Mouse (Mus musculus): ENCODE results near the gene Ostc. TPM values are rescaled to one million over a fixed set of nuclear protein-coding genes. Genes with fewer than 3 reads are reported as not detected.

Gene Ostc
- total and polyA plus RNA-seq, 2 experiments from 2014 or later = 150 to 152 TPM

- peaks cover 7% of the 10 kb centered on the region for H3K4me1 ChIP-seq (ENCODE audit: control insufficient read depth, insufficient read depth)
- no peak overlapping the region for H3K4me3 ChIP-seq (ENCODE audit: low read depth, low read length)
- H3K9ac ChIP-seq (replicated peaks; ENCODE audit: low read depth, low read length) = no peak overlapping the region
- peaks cover 36% of the 10 kb centered on the region for H3K36me3 ChIP-seq (replicated peaks; ENCODE audit: control insufficient read depth, insufficient read depth, low read length)
- H3K9me3 ChIP-seq (replicated peaks; ENCODE audit: control insufficient read depth, low read length) = no peaks in the 10 kb centered on the region
- TF ChIP-seq EP300 (IDR thresholded peaks at IDR 0.05; ENCODE audit: low read depth) (no peak), CTCF (IDR thresholded peaks at IDR 0.05; ENCODE audit: low read depth) (no peak)
- H3K4me2 ChIP-seq (ENCODE audit: low read depth, low read length) = no peak overlapping the region
- DNase-seq (ENCODE audit: low spot score) (no peak), ATAC-seq (ENCODE audit: insufficient read depth, low read depth) (no peak)
- no peak overlapping the region for H3K27ac ChIP-seq (ENCODE audit: low read depth)
- 75% methylated on average over 4 of the region's 4 CpGs for WGBS
- H3K27me3 ChIP-seq (ENCODE audit: control insufficient read depth, insufficient read depth, low read length) = no peaks in the 10 kb centered on the region
Measured at GRCm38 (mm10) chr3:130727676-130728075, 18.4 kb upstream of the Ostc start.

DNA sequence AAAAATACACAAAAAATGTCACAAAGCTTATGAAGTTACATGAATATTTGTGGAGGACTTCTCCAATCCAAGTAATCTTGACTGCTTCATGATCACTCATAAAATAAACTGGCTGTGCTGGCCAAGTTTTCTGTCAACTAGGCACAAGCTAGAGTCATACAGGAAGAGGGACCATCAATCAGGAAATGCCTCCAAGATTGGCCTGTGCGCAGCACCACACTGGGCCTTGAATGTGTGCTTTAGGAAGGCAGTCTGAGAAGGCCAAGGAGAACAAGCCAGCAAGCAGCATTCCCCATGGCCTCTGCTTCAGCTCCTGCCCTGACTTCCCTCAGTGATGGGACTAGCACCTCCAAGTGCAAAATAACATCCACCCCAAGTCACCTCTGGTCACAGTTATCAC, 17.8 kb upstream of the Ostc start:
- H3K4me1 ChIP-seq (ENCODE audit: control insufficient read depth, insufficient read depth) = peaks cover 7% of the 10 kb centered on the region
- no peak overlapping the region for H3K4me2 ChIP-seq (ENCODE audit: low read depth, low read length)
- DNase-seq (ENCODE audit: low spot score) (no peak), ATAC-seq (ENCODE audit: insufficient read depth, low read depth) (no peak)
- TF ChIP-seq EP300 (IDR thresholded peaks at IDR 0.05; ENCODE audit: low read depth) (no peak), CTCF (IDR thresholded peaks at IDR 0.05; ENCODE audit: low read depth) (no peak)
- no peaks in the 10 kb centered on the region for H3K9me3 ChIP-seq (replicated peaks; ENCODE audit: control insufficient read depth, low read length)
- no peaks in the 10 kb centered on the region for H3K27me3 ChIP-seq (ENCODE audit: control insufficient read depth, insufficient read depth, low read length)
- 43% methylated on average over 1 of the region's 1 CpGs for WGBS
- H3K36me3 ChIP-seq (replicated peaks; ENCODE audit: control insufficient read depth, insufficient read depth, low read length) = peaks cover 36% of the 10 kb centered on the region
- no peak overlapping the region for H3K27ac ChIP-seq (ENCODE audit: low read depth)
- no peak overlapping the region for H3K4me3 ChIP-seq (ENCODE audit: low read depth, low read length)
- H3K9ac ChIP-seq (replicated peaks; ENCODE audit: low read depth, low read length) = no peak overlapping the region

DNA sequence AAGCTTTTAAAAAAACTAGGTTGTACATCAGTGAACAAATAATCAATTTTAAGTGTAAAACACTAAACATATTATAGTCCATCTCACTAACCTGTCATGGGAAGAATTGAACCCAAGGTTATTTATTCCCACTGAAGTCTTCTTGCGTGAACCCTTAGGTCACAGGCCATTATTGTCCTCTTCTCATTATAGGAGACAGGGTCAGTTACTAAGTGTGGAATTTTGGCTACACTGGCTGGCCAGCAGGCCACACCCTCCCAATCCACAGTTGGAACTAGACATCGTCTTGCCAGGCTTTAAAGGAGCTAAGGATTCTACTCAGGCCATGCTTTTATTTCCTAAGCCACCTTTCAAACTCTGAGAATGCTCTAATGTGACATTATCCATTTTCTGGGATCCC, 16.5 kb upstream of the Ostc start:
- ATAC-seq (ENCODE audit: insufficient read depth, low read depth) = no peak
- Histone ChIP-seq H3K36me3 (replicated peaks; ENCODE audit: control insufficient read depth, insufficient read depth, low read length) (peaks cover 36% of the 10 kb centered on the region), H3K27me3 (ENCODE audit: control insufficient read depth, insufficient read depth, low read length) (no peaks in the 10 kb centered on the region), H3K4me1 (ENCODE audit: control insufficient read depth, insufficient read depth) (peaks cover 7% of the 10 kb centered on the region), H3K27ac (ENCODE audit: low read depth) (no peak overlapping the region), H3K4me2 (ENCODE audit: low read depth, low read length) (no peak overlapping the region), H3K4me3 (ENCODE audit: low read depth, low read length) (no peak overlapping the region), H3K9me3 (replicated peaks; ENCODE audit: control insufficient read depth, low read length) (no peaks in the 10 kb centered on the region), H3K9ac (replicated peaks; ENCODE audit: low read depth, low read length) (no peak overlapping the region)
- DNase-seq (ENCODE audit: low spot score) = no peak
- no peak for TF ChIP-seq EP300 (IDR thresholded peaks at IDR 0.05; ENCODE audit: low read depth)
- no peak for TF ChIP-seq CTCF (IDR thresholded peaks at IDR 0.05; ENCODE audit: low read depth)
- WGBS = 68% methylated on average over 2 of the region's 2 CpGs

GRCm38 (mm10) chr3:130722733-130723478, 13.7 kb upstream of the Ostc start:
- no peak overlapping the region for H3K27ac ChIP-seq (ENCODE audit: low read depth)
- 76% methylated on average over 11 of the region's 11 CpGs for WGBS
- H3K9me3 ChIP-seq (replicated peaks; ENCODE audit: control insufficient read depth, low read length) = no peaks in the 10 kb centered on the region
- H3K4me3 ChIP-seq (ENCODE audit: low read depth, low read length) = no peak overlapping the region
- DNase-seq (ENCODE audit: low spot score) (no peak), ATAC-seq (ENCODE audit: insufficient read depth, low read depth) (no peak)
- peaks cover 25% of the 10 kb centered on the region for H3K36me3 ChIP-seq (replicated peaks; ENCODE audit: control insufficient read depth, insufficient read depth, low read length)
- H3K27me3 ChIP-seq (ENCODE audit: control insufficient read depth, insufficient read depth, low read length) = no peaks in the 10 kb centered on the region
- no peak for TF ChIP-seq EP300 (IDR thresholded peaks at IDR 0.05; ENCODE audit: low read depth)
- TF ChIP-seq CTCF (IDR thresholded peaks at IDR 0.05; ENCODE audit: low read depth) = no peak
- no peaks in the 10 kb centered on the region for H3K4me1 ChIP-seq (ENCODE audit: control insufficient read depth, insufficient read depth)
- H3K9ac ChIP-seq (replicated peaks; ENCODE audit: low read depth, low read length) = no peak overlapping the region
- H3K4me2 ChIP-seq (ENCODE audit: low read depth, low read length) = no peak overlapping the region

GRCm38 (mm10) chr3:130720225-130720624, 11.0 kb upstream of the Ostc start:
- no peaks in the 10 kb centered on the region for H3K9me3 ChIP-seq (replicated peaks; ENCODE audit: control insufficient read depth, low read length)
- no peak overlapping the region for H3K27ac ChIP-seq (ENCODE audit: low read depth)
- no peaks in the 10 kb centered on the region for H3K27me3 ChIP-seq (ENCODE audit: control insufficient read depth, insufficient read depth, low read length)
- TF ChIP-seq CTCF (IDR thresholded peaks at IDR 0.05; ENCODE audit: low read depth) (no peak), EP300 (IDR thresholded peaks at IDR 0.05; ENCODE audit: low read depth) (no peak)
- DNase-seq (ENCODE audit: low spot score) = no peak
- H3K36me3 ChIP-seq (replicated peaks; ENCODE audit: control insufficient read depth, insufficient read depth, low read length) = no peaks in the 10 kb centered on the region
- no peak overlapping the region for H3K4me2 ChIP-seq (ENCODE audit: low read depth, low read length)
- H3K4me1 ChIP-seq (ENCODE audit: control insufficient read depth, insufficient read depth) = no peaks in the 10 kb centered on the region
- no peak overlapping the region for H3K9ac ChIP-seq (replicated peaks; ENCODE audit: low read depth, low read length)
- ATAC-seq (ENCODE audit: insufficient read depth, low read depth) = no peak
- no peak overlapping the region for H3K4me3 ChIP-seq (ENCODE audit: low read depth, low read length)
- 77% methylated on average over 4 of the region's 4 CpGs for WGBS

DNA sequence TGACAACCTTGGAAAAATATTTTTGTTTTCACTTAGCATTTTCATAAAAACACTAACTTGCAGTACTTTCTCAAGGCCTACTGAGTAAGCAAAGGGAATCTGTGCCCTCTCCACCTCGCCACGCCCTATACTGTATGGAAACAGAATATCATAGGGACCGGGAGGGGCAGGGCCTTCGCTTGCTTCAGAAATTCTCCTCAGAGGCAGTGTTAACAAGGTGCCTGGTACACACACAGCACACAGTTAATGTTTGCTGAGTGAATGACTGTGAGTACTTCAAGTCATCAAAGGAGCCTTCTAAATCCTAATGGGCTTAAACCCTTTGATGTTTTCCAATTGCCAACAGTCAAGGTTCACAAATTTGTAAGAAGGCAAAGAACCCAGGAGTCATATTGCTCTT, 9.6 kb upstream of the Ostc start:
- no peaks in the 10 kb centered on the region for H3K27me3 ChIP-seq (ENCODE audit: control insufficient read depth, insufficient read depth, low read length)
- H3K4me1 ChIP-seq (ENCODE audit: control insufficient read depth, insufficient read depth) = no peaks in the 10 kb centered on the region
- no peak overlapping the region for H3K9ac ChIP-seq (replicated peaks; ENCODE audit: low read depth, low read length)
- TF ChIP-seq CTCF (IDR thresholded peaks at IDR 0.05; ENCODE audit: low read depth) (no peak), EP300 (IDR thresholded peaks at IDR 0.05; ENCODE audit: low read depth) (no peak)
- H3K27ac ChIP-seq (ENCODE audit: low read depth) = no peak overlapping the region
- no peak for DNase-seq (ENCODE audit: low spot score)
- H3K4me3 ChIP-seq (ENCODE audit: low read depth, low read length) = no peak overlapping the region
- 86% methylated on average over 4 of the region's 4 CpGs for WGBS
- H3K36me3 ChIP-seq (replicated peaks; ENCODE audit: control insufficient read depth, insufficient read depth, low read length) = no peaks in the 10 kb centered on the region
- ATAC-seq (ENCODE audit: insufficient read depth, low read depth) = no peak
- H3K4me2 ChIP-seq (ENCODE audit: low read depth, low read length) = no peak overlapping the region
- no peaks in the 10 kb centered on the region for H3K9me3 ChIP-seq (replicated peaks; ENCODE audit: control insufficient read depth, low read length)

Data from heart, postnatal 0 days (tissue).